Mouse (Mus musculus) MEL (cell line): ENCODE data around the gene Sash1. TPM values are rescaled to one million over a fixed set of nuclear protein-coding genes. Genes with fewer than 3 reads are reported as not detected.

ENCODE experiments used
- DNase-seq: peaks from one replicate; pipeline ENCODE4 v3.0.0; 2011; ENCODE audit warnings: low read depth, low spot score
- H3K27ac ChIP-seq: 2 replicates; pipeline ENCODE4 v1.5.1; 2012; ENCODE audit warnings: low read depth, mild to moderate bottlenecking, control low read depth, low read length, moderate library complexity; ENCODE audit not compliant: control insufficient read depth
- H3K27me3 ChIP-seq, 2 experiments: fragments of 150-350 bp in 1 of 2; sonication (generic) in 1 of 2; 2 replicates each; pipeline ENCODE4 v1.6.1; 2012; ENCODE audit warnings: low read length in 2 of 2, mild to moderate bottlenecking in 2 of 2, improper control_type of control experiment in 1 of 2, moderate library complexity in 1 of 2; ENCODE audit not compliant: insufficient read depth in 2 of 2, control insufficient read depth in 1 of 2
- H3K36me3 ChIP-seq, 2 experiments: 2 replicates each; pipeline ENCODE4 v1.6.1; 2012 to 2014; ENCODE audit warnings: low read length in 2 of 2, improper control_type of control experiment in 1 of 2, inconsistent platforms in 1 of 2, mild to moderate bottlenecking in 1 of 2; ENCODE audit not compliant: insufficient read depth in 2 of 2, control insufficient read depth in 1 of 2
- H3K4me1 ChIP-seq, 2 experiments: fragments of 150-350 bp in 1 of 2; sonication (generic) in 1 of 2; 2 replicates each; pipeline ENCODE4 v1.6.1; 2012; ENCODE audit warnings: low read length in 2 of 2, improper control_type of control experiment in 1 of 2, mild to moderate bottlenecking in 1 of 2; ENCODE audit not compliant: insufficient read depth in 2 of 2, control insufficient read depth in 1 of 2
- H3K4me3 ChIP-seq, 2 experiments: fragments of 150-350 bp in 1 of 2; sonication (generic) in 1 of 2; 2 replicates each; pipeline ENCODE4 v1.5.1; 2012; ENCODE audit warnings: low read depth in 2 of 2, low read length in 2 of 2, mild to moderate bottlenecking in 2 of 2, moderate library complexity in 2 of 2, control low read depth in 1 of 2, improper control_type of control experiment in 1 of 2; ENCODE audit not compliant: control insufficient read depth in 1 of 2, insufficient read depth in 1 of 2
- H3K79me2 ChIP-seq: 2 replicates; pipeline ENCODE4 v1.6.1; 2012; ENCODE audit warnings: mild to moderate bottlenecking, low read length, moderate library complexity; ENCODE audit not compliant: control insufficient read depth, poor library complexity, insufficient read depth
- H3K9ac ChIP-seq: 2 replicates; pipeline ENCODE4 v1.6.1; 2012; ENCODE audit warnings: low read depth, mild to moderate bottlenecking, control low read depth, low read length, moderate library complexity; ENCODE audit not compliant: control insufficient read depth, poor library complexity, severe bottlenecking
- H3K9me3 ChIP-seq: fragments of 150-350 bp; sonication (generic); replicated peaks from 2 replicates; pipeline ENCODE4 v1.6.1; 2012; ENCODE audit warnings: mild to moderate bottlenecking, low read length, improper control_type of control experiment, moderate library complexity; ENCODE audit not compliant: insufficient read depth
- BHLHE40 ChIP-seq: IDR thresholded peaks from 2 replicates; pipeline ENCODE4 v1.6.1; 2012; ENCODE audit warnings: low read depth, mild to moderate bottlenecking, inconsistent platforms, low read length, improper control_type of control experiment, borderline replicate concordance
- GABPA ChIP-seq: IDR thresholded peaks from 2 replicates; pipeline ENCODE4 v1.6.1; 2012; ENCODE audit warnings: low read depth, mild to moderate bottlenecking, inconsistent platforms, low read length, improper control_type of control experiment, moderate library complexity
- HCFC1 ChIP-seq: IDR thresholded peaks from 2 replicates; pipeline ENCODE4 v1.6.1; 2012; ENCODE audit warnings: low read depth, mild to moderate bottlenecking, inconsistent platforms, low read length, improper control_type of control experiment, moderate library complexity
- JUND ChIP-seq: IDR thresholded peaks from 2 replicates; pipeline ENCODE4 v1.6.1; 2011; ENCODE audit warnings: low read depth, mild to moderate bottlenecking, improper control_type of control experiment, low read length
- MAX ChIP-seq: IDR thresholded peaks from 2 replicates; pipeline ENCODE4 v1.6.1; 2011; ENCODE audit warnings: low read length, improper control_type of control experiment
- NRF1 ChIP-seq: IDR thresholded peaks from 2 replicates; pipeline ENCODE4 v1.6.1; 2014; ENCODE audit warnings: low read depth, mild to moderate bottlenecking, inconsistent platforms, low read length, improper control_type of control experiment, moderate library complexity; ENCODE audit not compliant: poor library complexity, insufficient read depth, severe bottlenecking
- POLR2AphosphoS2 ChIP-seq: IDR thresholded peaks from 2 replicates; pipeline ENCODE4 v1.6.1; 2011; ENCODE audit warnings: low read length, improper control_type of control experiment
- RCOR1 ChIP-seq: IDR thresholded peaks from 2 replicates; pipeline ENCODE4 v1.6.1; 2012; ENCODE audit warnings: low read depth, mild to moderate bottlenecking, inconsistent platforms, low read length, improper control_type of control experiment
- TAL1 ChIP-seq: IDR thresholded peaks from 2 replicates; pipeline ENCODE4 v1.6.1; 2012; ENCODE audit warnings: mild to moderate bottlenecking, inconsistent platforms, low read length, moderate library complexity, mixed read lengths
- USF2 ChIP-seq, 2 experiments: IDR thresholded peaks; 2 replicates each; pipeline ENCODE4 v1.6.1; 2011 to 2012; ENCODE audit warnings: improper control_type of control experiment in 2 of 2, low read length in 2 of 2, borderline replicate concordance in 1 of 2, inconsistent platforms in 1 of 2, low read depth in 1 of 2, mild to moderate bottlenecking in 1 of 2; ENCODE audit not compliant: insufficient read depth in 1 of 2
- ZKSCAN1 ChIP-seq: IDR thresholded peaks from 2 replicates; pipeline ENCODE4 v1.6.1; 2012; ENCODE audit warnings: low read depth, mild to moderate bottlenecking, inconsistent platforms, low read length, improper control_type of control experiment, moderate library complexity
- ZMIZ1 ChIP-seq: IDR thresholded peaks from 2 replicates; pipeline ENCODE4 v1.6.1; 2012; ENCODE audit warnings: low read depth, mild to moderate bottlenecking, inconsistent platforms, low read length, improper control_type of control experiment, moderate library complexity
- ZNF384 ChIP-seq: IDR thresholded peaks from 2 replicates; pipeline ENCODE4 v1.6.1; 2012; ENCODE audit warnings: low read depth, mild to moderate bottlenecking, inconsistent platforms, low read length, improper control_type of control experiment
- polyA plus RNA-seq, 2 experiments: library from polyadenylated mRNA; stranded (reverse) in 1 of 2; unstranded in 1 of 2; fragments of >175 nt in 1 of 2; fragments of >200 nt in 1 of 2; gene quantifications; 2 replicates each; pipeline versions ENCODE4 v1.2.1 to v1.2.4; 2012; ENCODE audit warnings: low replicate concordance in 2 of 2, low read depth in 1 of 2; ENCODE audit not compliant: insufficient read length in 2 of 2, insufficient read depth in 1 of 2, missing spikeins in 1 of 2
- total RNA-seq: library from RNA; depleted of rRNA; stranded (reverse); fragments of 300-350 nt; gene quantifications from 2 replicates; pipeline ENCODE4 v1.2.3, GENCODE M21; 2012

Gene Sash1
- total and polyA plus RNA-seq, 3 experiments = not detected

DNA sequence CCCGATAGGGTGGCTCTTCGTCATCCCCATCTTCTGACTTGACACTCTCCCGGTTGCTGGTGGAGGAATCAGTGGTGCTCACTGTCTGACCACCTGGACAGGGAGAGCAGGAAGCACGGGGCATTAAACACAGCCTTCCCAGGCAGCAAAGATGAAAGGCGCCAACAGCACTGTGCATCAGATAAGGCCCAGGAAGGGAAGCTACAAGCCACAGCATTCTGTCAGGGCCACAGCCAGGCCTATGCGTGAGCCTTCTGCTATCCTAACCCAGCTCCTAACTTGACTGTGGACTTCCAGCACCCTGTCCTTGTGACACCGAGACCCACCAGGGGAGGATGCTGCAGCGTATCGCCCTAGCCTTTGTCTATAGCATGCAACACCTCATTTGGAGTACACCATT lies 144.4 kb downstream of the Sash1 start:
- no peaks in the 10 kb centered on the region for H3K79me2 ChIP-seq
- H3K36me3 ChIP-seq = no peaks in the 10 kb centered on the region
- no peak for DNase-seq
- H3K9ac ChIP-seq = no peak overlapping the region
- TF ChIP-seq MAX = no peak
- no peak for TF ChIP-seq TAL1
- TF ChIP-seq HCFC1 = no peak
- no peak for TF ChIP-seq GABPA
- no peak for TF ChIP-seq ZKSCAN1
- no peak for TF ChIP-seq ZNF384
- TF ChIP-seq JUND = no peak
- no peaks in the 10 kb centered on the region for H3K27me3 ChIP-seq
- H3K4me3 ChIP-seq = no peak overlapping the region
- no peaks in the 10 kb centered on the region for H3K9me3 ChIP-seq
- H3K27ac ChIP-seq = no peak overlapping the region
- H3K4me1 ChIP-seq = no peaks in the 10 kb centered on the region

- DNase-seq = no peak
- no peaks in the 10 kb centered on the region for H3K27me3 ChIP-seq
- TF ChIP-seq BHLHE40 (no peak), POLR2AphosphoS2 (no peak), ZNF384 (no peak), USF2 (IDR thresholded peaks at IDR 0.05; ENCODE audit: borderline replicate concordance in 1 of 2, insufficient read depth in 1 of 2, low read depth in 1 of 2, low read length in 2 of 2) (no peak), ZMIZ1 (no peak), MAX (no peak), NRF1 (no peak), RCOR1 (no peak), HCFC1 (no peak)
- TF ChIP-seq, all 39 proteins: peak for 0
- Histone ChIP-seq H3K4me3 (no peak overlapping the region), H3K9ac (no peak overlapping the region), H3K36me3 (no peaks in the 10 kb centered on the region), H3K79me2 (no peaks in the 10 kb centered on the region), H3K27ac (no peak overlapping the region), H3K9me3 (no peaks in the 10 kb centered on the region), H3K4me1 (no peaks in the 10 kb centered on the region)
Observed at GRCm38 (mm10) chr10:8740797-8741196, 145.1 kb downstream of the Sash1 start.
